Mouse (Mus musculus) brain, embryonic 14.5 days (tissue): Measurements from ENCODE around the gene Tmem106c.
A peak's percentile ranks its signal among the peaks of the same experiment; 100 is the strongest.

Experiments used
- CTCF ChIP-seq: fragments of 200-500 bp; IDR thresholded peaks from 2 replicates; pipeline ENCODE4 v1.5.1; 2012; ENCODE audit warnings: inconsistent platforms, mild to moderate bottlenecking, moderate library complexity, borderline replicate concordance; ENCODE audit not compliant: insufficient read depth, insufficient read length; ENCODE audit errors: extremely low read depth
- POLR2A ChIP-seq: fragments of 200-500 bp; IDR thresholded peaks from 2 replicates; pipeline ENCODE4 v1.6.1; 2012; ENCODE audit warnings: mild to moderate bottlenecking, inconsistent platforms, borderline replicate concordance; ENCODE audit not compliant: poor library complexity, insufficient read depth, insufficient read length, severe bottlenecking; ENCODE audit errors: extremely low read depth

GRCm38 (mm10) chr15:98003822-98004739 lies 40.1 kb downstream of the Tmem106c start, which contains the start of gene Col2a1:
- TF ChIP-seq CTCF (no peak), POLR2A (peak; percentile 58; the same call in 1 of the 2 replicates)
